In genomic region chr11:19713597-19713996, GRCm38 (mm10) we compare ENCODE assay signal across 11 mouse cellular contexts.
A peak's percentile ranks its signal among the peaks of the same experiment; 100 is the strongest.
DNase-seq lines count a peak whose midpoint lies in the region; ATAC-seq and TF ChIP-seq lines count a peak whose summit lies in the region.
"Had no signal": no experiment of that assay in that cellular context is flagged by ENCODE, and none has a peak within 500 bp of the region (broad histone marks: within the 10 kb centered on the region; RNA-seq: fewer than 3 reads in every experiment).

No protein-coding gene starts in this region.

- peak overlapping the region; percentile 42; the same call in 1 of the 2 replicates for H3K4me2 ChIP-seq in heart, embryonic 16.5 days (ENCODE audit: low read depth, low read length)
- peak overlapping the region; percentile 44 for H3K4me2 ChIP-seq in forebrain, embryonic 15.5 days (replicated peaks)
- peak overlapping the region; percentile 25 for H3K4me2 ChIP-seq in midbrain, postnatal 0 days (ENCODE audit: low read depth, low read length, poor library complexity, severe bottlenecking)

- no peaks in the 10 kb centered on the region for H3K27me3 ChIP-seq in heart, embryonic 16.5 days (ENCODE audit: control insufficient read depth, insufficient read depth, low read length)
- no peaks in the 10 kb centered on the region for H3K27me3 ChIP-seq in forebrain, embryonic 15.5 days
- H3K27me3 ChIP-seq in midbrain, postnatal 0 days (ENCODE audit: insufficient read depth, low read length): no peaks in the 10 kb centered on the region

- 74% methylated on average over 20 of the region's 20 CpGs for WGBS in heart, embryonic 16.5 days
- WGBS in forebrain, embryonic 15.5 days: 54% methylated on average over 20 of the region's 20 CpGs
- 73% methylated on average over 20 of the region's 20 CpGs for WGBS in midbrain, postnatal 0 days

- no peaks in the 10 kb centered on the region for H3K9me3 ChIP-seq in heart, embryonic 16.5 days (replicated peaks; ENCODE audit: control insufficient read depth, low read length)
- H3K9me3 ChIP-seq in forebrain, embryonic 15.5 days: no peaks in the 10 kb centered on the region
- no peaks in the 10 kb centered on the region for H3K9me3 ChIP-seq in midbrain, postnatal 0 days (ENCODE audit: low read length)
- H3K9me3 ChIP-seq: heart, embryonic 10.5 days had no signal

- intact Hi-C loops in heart, postnatal 25 days (cut with DNase I): no loop called here

- no peak for ATAC-seq in heart, embryonic 16.5 days (replicated peaks; ENCODE audit: extremely low read depth, insufficient read depth, low FRiP score)
- peak; percentile 68; the same call in 1 of the 2 replicates for ATAC-seq in forebrain, embryonic 15.5 days (replicated peaks)
- ATAC-seq in midbrain, postnatal 0 days (ENCODE audit: low FRiP score): no peak

- no peak overlapping the region for H3K4me3 ChIP-seq in heart, embryonic 16.5 days (ENCODE audit: low read length)
- H3K4me3 ChIP-seq in forebrain, embryonic 15.5 days: peak overlapping the region; percentile 29
- no peak overlapping the region for H3K4me3 ChIP-seq in midbrain, postnatal 0 days (ENCODE audit: low read depth, low read length)
- H3K4me3 ChIP-seq: heart, embryonic 10.5 days had no signal

- no peak for DNase-seq in heart, postnatal 25 days (ENCODE audit: low spot score)
- DNase-seq in brain, adult 2 months (ENCODE audit: low read depth, low spot score): peak; percentile 17
- no peak for DNase-seq in midbrain, postnatal 0 days (ENCODE audit: low spot score)
- no peak for DNase-seq in adrenal gland, postnatal 14 days
- DNase-seq in adrenal gland, adult 18-20 months (ENCODE audit: low spot score in 2 of 2): no peak
- DNase-seq: cerebellum, adult 11-12 months; kidney, postnatal 10 days; lung, adult 18-20 months had no signal

- TF ChIP-seq CTCF in midbrain, postnatal 0 days (IDR thresholded peaks at IDR 0.05): no peak

- H3K4me1 ChIP-seq in heart, embryonic 16.5 days (ENCODE audit: control insufficient read depth, insufficient read depth, low read length): peaks cover 3% of the 10 kb centered on the region; the same call in 1 of the 2 replicates
- 0 out of 2 replicates have a peak, but pooled peaks cover 8% of the 10 kb centered on the region for H3K4me1 ChIP-seq in forebrain, embryonic 15.5 days
- H3K4me1 ChIP-seq in midbrain, postnatal 0 days (ENCODE audit: insufficient read depth, low read length): no peaks in the 10 kb centered on the region

- no peak overlapping the region for H3K27ac ChIP-seq in heart, embryonic 16.5 days (ENCODE audit: low read length)
- no peak overlapping the region for H3K27ac ChIP-seq in forebrain, embryonic 15.5 days (replicated peaks)
- H3K27ac ChIP-seq in midbrain, postnatal 0 days (ENCODE audit: low read depth, low read length): no peak overlapping the region
- H3K27ac ChIP-seq: heart, embryonic 10.5 days had no signal

- no peaks in the 10 kb centered on the region for H3K36me3 ChIP-seq in heart, embryonic 16.5 days (ENCODE audit: control insufficient read depth, insufficient read depth)
- no peaks in the 10 kb centered on the region for H3K36me3 ChIP-seq in forebrain, embryonic 15.5 days
- H3K36me3 ChIP-seq in midbrain, postnatal 0 days (ENCODE audit: insufficient read depth, low read length): no peaks in the 10 kb centered on the region
- H3K36me3 ChIP-seq: heart, embryonic 10.5 days had no signal

- no peak overlapping the region for H3K9ac ChIP-seq in heart, embryonic 16.5 days (ENCODE audit: low read length)
- H3K9ac ChIP-seq in forebrain, embryonic 15.5 days (replicated peaks): peak overlapping the region; percentile 11; the same call in 1 of the 2 replicates
- H3K9ac ChIP-seq in midbrain, postnatal 0 days (replicated peaks; ENCODE audit: low read length, poor library complexity, severe bottlenecking): no peak overlapping the region
